Mouse (Mus musculus) layer of hippocampus, adult 9-11 months (tissue): ENCODE data around the gene Gm11444.

ENCODE experiments used
- DNase-seq: peaks from one replicate; pipeline ENCODE4 v3.0.0; 2022

Gm11444 gene

GRCm38 (mm10) chr11:85857997-85858698, 8.0 kb upstream of the Gm11444 start:
- no peak for DNase-seq

GRCm38 (mm10) chr11:85850758-85851157, 625 bp upstream of the Gm11444 start:
- DNase-seq: no peak

- no peak for DNase-seq
Observed at GRCm38 (mm10) chr11:85849037-85849436, 1.1 kb downstream of the Gm11444 start.

GRCm38 (mm10) chr11:85846509-85846908, 3.6 kb downstream of the Gm11444 start:
- no peak for DNase-seq

- no peak for DNase-seq
Observed at GRCm38 (mm10) chr11:85845921-85846320, 4.2 kb downstream of the Gm11444 start.

GRCm38 (mm10) chr11:85844971-85845370, 5.2 kb downstream of the Gm11444 start:
- no peak for DNase-seq

- peak; percentile 60 for DNase-seq
Observed at GRCm38 (mm10) chr11:85844144-85844965, 5.8 kb downstream of the Gm11444 start.

- DNase-seq: no peak
Observed at GRCm38 (mm10) chr11:85843347-85843692, 6.8 kb downstream of the Gm11444 start.

GRCm38 (mm10) chr11:85842596-85843346, 7.4 kb downstream of the Gm11444 start:
- no peak for DNase-seq

GRCm38 (mm10) chr11:85841980-85842379, 8.2 kb downstream of the Gm11444 start:
- DNase-seq: no peak

GRCm38 (mm10) chr11:85841211-85841681, 8.9 kb downstream of the Gm11444 start:
- no peak for DNase-seq

GRCm38 (mm10) chr11:85840803-85841145, 9.4 kb downstream of the Gm11444 start:
- DNase-seq: no peak

GRCm38 (mm10) chr11:85840031-85840802, 9.9 kb downstream of the Gm11444 start:
- DNase-seq: no peak

- DNase-seq: no peak
Observed at GRCm38 (mm10) chr11:85839258-85840030, 10.7 kb downstream of the Gm11444 start.

GRCm38 (mm10) chr11:85838424-85839257, 11.5 kb downstream of the Gm11444 start:
- no peak for DNase-seq

GRCm38 (mm10) chr11:85837648-85838423, 12.3 kb downstream of the Gm11444 start:
- no peak for DNase-seq

- DNase-seq: no peak
Observed at GRCm38 (mm10) chr11:85837291-85837647, 12.9 kb downstream of the Gm11444 start.

- DNase-seq: no peak
Observed at GRCm38 (mm10) chr11:85836523-85837290, 13.4 kb downstream of the Gm11444 start.

- DNase-seq: no peak
Observed at GRCm38 (mm10) chr11:85835753-85836522, 14.2 kb downstream of the Gm11444 start.
